7 mouse cellular contexts compared by ENCODE assay signal in genomic region chr10:77251784-77252539, GRCm38 (mm10). TPM values are rescaled to one million over a fixed set of nuclear protein-coding genes. Genes with fewer than 3 reads are reported as not detected.
A peak's percentile ranks its signal among the peaks of the same experiment; 100 is the strongest.
DNase-seq lines count a peak whose midpoint lies in the region; ATAC-seq lines count a peak whose summit lies in the region.

No protein-coding gene starts in this region.

- peak; percentile 50 for ATAC-seq in lung, embryonic 15.5 days (ENCODE audit: borderline replicate concordance, extremely low read depth, low FRiP score, low TSS enrichment)
- ATAC-seq in stomach, embryonic 15.5 days (ENCODE audit: insufficient read depth, low FRiP score, low read depth), result peak; percentile 33
- ATAC-seq in granulocyte monocyte progenitor cell, adult 5-6 weeks (replicated peaks; ENCODE audit: poor library complexity, severe bottlenecking), result no peak

- H3K27me3 ChIP-seq in lung, embryonic 15.5 days, result no peaks in the 10 kb centered on the region
- H3K27me3 ChIP-seq in stomach, embryonic 15.5 days (replicated peaks), result no peaks in the 10 kb centered on the region

- intact Hi-C loops in gastrocnemius, postnatal 14 days (cut with DNase I; ENCODE audit: low total_unique reads), result loop anchor here (2.0 to 5.0 kb wide), 2 partner anchors 121 to 170 kb away; no protein-coding TSS in a partner anchor

- no peak overlapping the region for H3K9ac ChIP-seq in lung, embryonic 15.5 days
- no peak overlapping the region for H3K9ac ChIP-seq in stomach, embryonic 15.5 days

- H3K4me3 ChIP-seq in lung, embryonic 15.5 days, result no peak overlapping the region
- no peak overlapping the region; the same call in 1 of the 2 replicates for H3K4me3 ChIP-seq in stomach, embryonic 15.5 days (replicated peaks)

- H3K9me3 ChIP-seq in lung, embryonic 15.5 days, result no peaks in the 10 kb centered on the region
- no peaks in the 10 kb centered on the region for H3K9me3 ChIP-seq in stomach, embryonic 15.5 days

- WGBS in lung, embryonic 15.5 days, result 40% methylated on average over 18 of the region's 18 CpGs
- 54% methylated on average over 18 of the region's 18 CpGs for WGBS in stomach, embryonic 15.5 days

- peak; percentile 93 for DNase-seq in NIH3T3 (ENCODE audit: low read depth)
- peak; percentile 84 for DNase-seq in brain, adult 2 months (ENCODE audit: low read depth, low spot score)
- peak; percentile 51 for DNase-seq in gastrocnemius, postnatal 14 days
- DNase-seq in kidney, adult 11 months, result peak; percentile 31

- H3K36me3 ChIP-seq in lung, embryonic 15.5 days, result no peaks in the 10 kb centered on the region
- no peaks in the 10 kb centered on the region for H3K36me3 ChIP-seq in stomach, embryonic 15.5 days

- peak overlapping the region; percentile 39 for H3K4me2 ChIP-seq in lung, embryonic 15.5 days
- H3K4me2 ChIP-seq in stomach, embryonic 15.5 days, result peak overlapping the region; percentile 46

- H3K27ac ChIP-seq in lung, embryonic 15.5 days, result peak overlapping the region; percentile 68
- peak overlapping the region; percentile 70 for H3K27ac ChIP-seq in stomach, embryonic 15.5 days

- H3K4me1 ChIP-seq in lung, embryonic 15.5 days, result peaks cover 48% of the 10 kb centered on the region
- H3K4me1 ChIP-seq in stomach, embryonic 15.5 days, result peaks cover 43% of the 10 kb centered on the region

RNA-seq across cellular contexts. Expression of gene Pofut2, which starts 7.1 kb away (rescaled TPM):
- total RNA-seq in gastrocnemius, postnatal 14 days (2021), result 10 to 100 TPM; 26.8 to 31.7 TPM
- polyA plus RNA-seq in lung, embryonic 15.5 days (2015; fragmentation: Nextera tagmentation; extraction: Ambion mirVana), result 128 and 139 TPM in 2 replicates
- polyA plus RNA-seq in stomach, embryonic 15.5 days (2015; fragmentation: Nextera tagmentation; extraction: Ambion mirVana), result 117 and 124 TPM in 2 replicates
- total RNA-seq in granulocyte monocyte progenitor cell, adult 5-6 weeks (2014; fragmentation: Nextera tagmentation), result 15.4 and 30.7 TPM in 2 replicates
- total RNA-seq in granulocyte monocyte progenitor cell, adult 5-6 weeks (2017), result 8.7 and 13.1 TPM in 2 replicates

Comparison
In these comparisons a context has a peak if more than half of its experiments do, and no peak if none do; other contexts are left out.
1. DNase-seq: peak in every context shown above with its lines; median percentile 93 in NIH3T3; 84 in brain, adult 2 months; 51 in gastrocnemius, postnatal 14 days; 31 in kidney, adult 11 months.